Mouse (Mus musculus) ES-Bruce4 (cell line): Measurements from ENCODE around the gene Sapcd2.

Experiments
- CTCF ChIP-seq: IDR thresholded peaks from one replicate; pipeline ENCODE4 v1.8.1; 2011; ENCODE audit warnings: low read depth, low read length
- EP300 ChIP-seq: IDR thresholded peaks from 2 replicates; pipeline ENCODE4 v1.6.1; 2011; ENCODE audit warnings: low read depth, low read length; ENCODE audit not compliant: insufficient read depth

DNA sequence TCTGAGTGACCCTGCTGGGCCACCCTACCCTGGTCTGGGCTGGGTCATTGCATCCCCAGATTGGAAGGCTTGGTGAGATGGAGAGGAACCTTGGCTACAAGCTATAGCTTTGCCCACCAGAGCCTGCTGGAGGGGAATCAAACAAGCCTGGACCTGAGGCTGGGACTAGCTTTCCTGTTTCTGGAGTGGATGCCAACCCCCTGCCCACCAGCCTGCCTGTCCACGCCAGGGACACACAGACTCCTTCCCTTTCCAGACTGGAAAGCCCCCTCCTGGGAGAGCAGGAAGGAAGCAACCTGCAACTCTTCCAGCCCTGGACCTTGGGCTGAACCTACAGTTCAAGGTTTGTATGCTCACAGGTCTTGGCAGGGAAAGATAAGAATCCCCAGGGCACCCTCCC, 51.5 kb downstream of the Sapcd2 start:
- TF ChIP-seq EP300 (no peak), CTCF (no peak)
